Mouse (Mus musculus): Measurements from ENCODE around the gene Gfi1b. TPM values are rescaled to one million over a fixed set of nuclear protein-coding genes. Genes with fewer than 3 reads are reported as not detected.

The Gfi1b gene
- polyA plus RNA-seq, 1 experiment from 2014 or later, result 0.43 TPM

- Histone ChIP-seq H3K4me2 (ENCODE audit: low read length) (no peak overlapping the region), H3K4me1 (ENCODE audit: control insufficient read depth in 2 of 2, insufficient read depth in 2 of 2, low read length in 2 of 2) (peaks cover 14 to 15% of the 10 kb centered on the region in 2 experiments), H3K9me3 (ENCODE audit: control insufficient read depth, low read length) (no peaks in the 10 kb centered on the region), H3K27me3 (ENCODE audit: control insufficient read depth, insufficient read depth, low read length) (no peaks in the 10 kb centered on the region), H3K36me3 (ENCODE audit: control insufficient read depth, insufficient read depth, low read length) (no peaks in the 10 kb centered on the region), H3K27ac (replicated peaks in 1 of 2; ENCODE audit: control insufficient read depth in 1 of 2, insufficient read depth in 1 of 2, low read depth in 2 of 2, low read length in 2 of 2) (no peak overlapping the region), H3K4me3 (ENCODE audit: control insufficient read depth in 1 of 2, insufficient read depth in 1 of 2, low read depth in 1 of 2, low read length in 2 of 2) (no peak overlapping the region), H3K9ac (ENCODE audit: low read length) (no peak overlapping the region)
- WGBS, result 87% methylated on average over 7 of the region's 7 CpGs
- ATAC-seq (ENCODE audit: insufficient number of reproducible peaks, insufficient read depth, low FRiP score, low read depth), result no peak
Measured at GRCm38 (mm10) chr2:28596998-28597397, 24.8 kb downstream of the Gfi1b start.

DNA sequence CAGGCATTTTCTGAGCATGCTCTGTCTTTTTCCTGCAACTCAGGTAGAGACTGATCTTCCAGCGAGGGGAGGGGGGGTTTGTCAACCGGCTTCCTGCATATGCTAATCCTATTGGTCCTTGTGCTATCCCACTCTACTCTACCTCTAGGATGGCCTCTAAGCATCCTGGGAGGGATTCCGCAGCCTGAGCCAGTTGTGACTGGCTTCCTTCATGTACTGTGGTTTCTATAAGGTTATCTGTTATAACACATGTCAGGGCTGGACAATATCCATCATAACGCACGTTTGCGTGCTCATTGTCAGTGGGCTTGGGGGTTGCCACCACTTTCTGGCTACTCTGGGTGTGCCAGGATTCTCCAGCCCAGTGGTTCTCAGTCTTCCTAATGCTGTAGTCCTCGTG is 25.8 kb downstream of the Gfi1b start:
- Histone ChIP-seq H3K36me3 (ENCODE audit: control insufficient read depth, insufficient read depth, low read length) (no peaks in the 10 kb centered on the region), H3K4me3 (ENCODE audit: control insufficient read depth in 1 of 2, insufficient read depth in 1 of 2, low read depth in 1 of 2, low read length in 2 of 2) (no peak overlapping the region), H3K9ac (ENCODE audit: low read length) (no peak overlapping the region), H3K27ac (replicated peaks in 1 of 2; ENCODE audit: control insufficient read depth in 1 of 2, insufficient read depth in 1 of 2, low read depth in 2 of 2, low read length in 2 of 2) (no peak overlapping the region), H3K27me3 (ENCODE audit: control insufficient read depth, insufficient read depth, low read length) (no peaks in the 10 kb centered on the region), H3K4me1 (ENCODE audit: control insufficient read depth in 2 of 2, insufficient read depth in 2 of 2, low read length in 2 of 2) (peaks cover 9 to 10% of the 10 kb centered on the region in 2 experiments), H3K9me3 (ENCODE audit: control insufficient read depth, low read length) (no peaks in the 10 kb centered on the region), H3K4me2 (ENCODE audit: low read length) (no peak overlapping the region)
- no peak for ATAC-seq (ENCODE audit: insufficient number of reproducible peaks, insufficient read depth, low FRiP score, low read depth)
- 82% methylated on average over 5 of the region's 7 CpGs for WGBS

- no peak for ATAC-seq (ENCODE audit: insufficient number of reproducible peaks, insufficient read depth, low FRiP score, low read depth)
- H3K4me3 ChIP-seq (ENCODE audit: control insufficient read depth in 1 of 2, insufficient read depth in 1 of 2, low read depth in 1 of 2, low read length in 2 of 2), result no peak overlapping the region
- no peaks in the 10 kb centered on the region for H3K36me3 ChIP-seq (ENCODE audit: control insufficient read depth, insufficient read depth, low read length)
- peaks cover 0 to 2% of the 10 kb centered on the region in 2 experiments; a peak in 3 of 4 replicates for H3K4me1 ChIP-seq (ENCODE audit: control insufficient read depth in 2 of 2, insufficient read depth in 2 of 2, low read length in 2 of 2)
- H3K27me3 ChIP-seq (ENCODE audit: control insufficient read depth, insufficient read depth, low read length), result no peaks in the 10 kb centered on the region
- H3K4me2 ChIP-seq (ENCODE audit: low read length), result peak overlapping the region; percentile 46
- 6% methylated on average over 15 of the region's 15 CpGs for WGBS
- no peak overlapping the region for H3K27ac ChIP-seq (replicated peaks in 1 of 2; ENCODE audit: control insufficient read depth in 1 of 2, insufficient read depth in 1 of 2, low read depth in 2 of 2, low read length in 2 of 2)
- no peaks in the 10 kb centered on the region for H3K9me3 ChIP-seq (ENCODE audit: control insufficient read depth, low read length)
- no peak overlapping the region for H3K9ac ChIP-seq (ENCODE audit: low read length)
Measured at GRCm38 (mm10) chr2:28592809-28593208, 29.0 kb downstream of the Gfi1b start.

GRCm38 (mm10) chr2:28591479-28591878 is 30.3 kb downstream of the Gfi1b start:
- Histone ChIP-seq H3K9me3 (ENCODE audit: control insufficient read depth, low read length) (no peaks in the 10 kb centered on the region), H3K27ac (replicated peaks in 1 of 2; ENCODE audit: control insufficient read depth in 1 of 2, insufficient read depth in 1 of 2, low read depth in 2 of 2, low read length in 2 of 2) (no peak overlapping the region), H3K4me1 (ENCODE audit: control insufficient read depth in 2 of 2, insufficient read depth in 2 of 2, low read length in 2 of 2) (no peaks in the 10 kb centered on the region; a peak in 1 of 4 replicates), H3K4me3 (ENCODE audit: control insufficient read depth in 1 of 2, insufficient read depth in 1 of 2, low read depth in 1 of 2, low read length in 2 of 2) (no peak overlapping the region), H3K9ac (ENCODE audit: low read length) (no peak overlapping the region), H3K27me3 (ENCODE audit: control insufficient read depth, insufficient read depth, low read length) (no peaks in the 10 kb centered on the region), H3K36me3 (ENCODE audit: control insufficient read depth, insufficient read depth, low read length) (no peaks in the 10 kb centered on the region), H3K4me2 (ENCODE audit: low read length) (no peak overlapping the region)
- no peak for ATAC-seq (ENCODE audit: insufficient number of reproducible peaks, insufficient read depth, low FRiP score, low read depth)
- 68% methylated on average over 2 of the region's 2 CpGs for WGBS

DNA sequence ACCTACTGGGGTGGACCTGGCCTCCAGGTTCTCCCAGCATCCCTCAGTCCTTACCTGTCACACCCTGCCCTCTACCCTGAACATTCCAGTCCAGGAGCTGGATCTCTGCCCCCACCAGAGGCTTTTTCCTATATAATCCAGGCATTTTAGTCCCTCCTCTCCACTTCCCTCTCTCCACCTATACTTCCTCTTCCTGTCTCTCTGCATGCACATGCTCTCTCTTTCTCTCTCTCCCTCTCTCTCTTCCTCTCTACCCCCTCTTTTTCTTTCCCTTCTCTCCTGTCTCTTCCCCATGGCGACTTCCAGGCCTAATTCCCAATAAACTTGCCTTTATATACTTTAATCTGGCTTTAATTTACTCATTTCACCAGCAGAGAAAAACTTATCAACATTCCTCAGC is 33.2 kb downstream of the Gfi1b start:
- WGBS, result 38% methylated on average over 1 of the region's 1 CpGs
- no peaks in the 10 kb centered on the region for H3K27me3 ChIP-seq (ENCODE audit: control insufficient read depth, insufficient read depth, low read length)
- no peak for ATAC-seq (ENCODE audit: insufficient number of reproducible peaks, insufficient read depth, low FRiP score, low read depth)
- H3K9me3 ChIP-seq (ENCODE audit: control insufficient read depth, low read length), result no peaks in the 10 kb centered on the region
- no peak overlapping the region for H3K4me3 ChIP-seq (ENCODE audit: control insufficient read depth in 1 of 2, insufficient read depth in 1 of 2, low read depth in 1 of 2, low read length in 2 of 2)
- H3K27ac ChIP-seq (replicated peaks in 1 of 2; ENCODE audit: control insufficient read depth in 1 of 2, insufficient read depth in 1 of 2, low read depth in 2 of 2, low read length in 2 of 2), result no peak overlapping the region
- H3K4me2 ChIP-seq (ENCODE audit: low read length), result no peak overlapping the region
- no peak overlapping the region for H3K9ac ChIP-seq (ENCODE audit: low read length)
- H3K36me3 ChIP-seq (ENCODE audit: control insufficient read depth, insufficient read depth, low read length), result no peaks in the 10 kb centered on the region
- H3K4me1 ChIP-seq (ENCODE audit: control insufficient read depth in 2 of 2, insufficient read depth in 2 of 2, low read length in 2 of 2), result peaks cover 0 to 1% of the 10 kb centered on the region in 2 experiments; a peak in 2 of 4 replicates

GRCm38 (mm10) chr2:28585730-28586129 is 36.1 kb downstream of the Gfi1b start:
- H3K27me3 ChIP-seq (ENCODE audit: control insufficient read depth, insufficient read depth, low read length), result no peaks in the 10 kb centered on the region
- ATAC-seq (ENCODE audit: insufficient number of reproducible peaks, insufficient read depth, low FRiP score, low read depth), result no peak
- H3K4me3 ChIP-seq (ENCODE audit: control insufficient read depth in 1 of 2, insufficient read depth in 1 of 2, low read depth in 1 of 2, low read length in 2 of 2), result no peak overlapping the region
- H3K9me3 ChIP-seq (ENCODE audit: control insufficient read depth, low read length), result no peaks in the 10 kb centered on the region
- H3K9ac ChIP-seq (ENCODE audit: low read length), result no peak overlapping the region
- H3K36me3 ChIP-seq (ENCODE audit: control insufficient read depth, insufficient read depth, low read length), result peaks cover 3% of the 10 kb centered on the region
- H3K27ac ChIP-seq (replicated peaks in 1 of 2; ENCODE audit: control insufficient read depth in 1 of 2, insufficient read depth in 1 of 2, low read depth in 2 of 2, low read length in 2 of 2), result no peak overlapping the region
- no peak overlapping the region for H3K4me2 ChIP-seq (ENCODE audit: low read length)
- 42% methylated on average over 2 of the region's 2 CpGs for WGBS
- H3K4me1 ChIP-seq (ENCODE audit: control insufficient read depth in 2 of 2, insufficient read depth in 2 of 2, low read length in 2 of 2), result peaks cover 0 to 12% of the 10 kb centered on the region in 2 experiments; a peak in 2 of 4 replicates

GRCm38 (mm10) chr2:28585043-28585571 is 36.7 kb downstream of the Gfi1b start:
- Histone ChIP-seq H3K4me3 (ENCODE audit: control insufficient read depth in 1 of 2, insufficient read depth in 1 of 2, low read depth in 1 of 2, low read length in 2 of 2) (no peak overlapping the region), H3K4me1 (ENCODE audit: control insufficient read depth in 2 of 2, insufficient read depth in 2 of 2, low read length in 2 of 2) (peaks cover 0 to 12% of the 10 kb centered on the region in 2 experiments; a peak in 2 of 4 replicates), H3K36me3 (ENCODE audit: control insufficient read depth, insufficient read depth, low read length) (peaks cover 8% of the 10 kb centered on the region), H3K4me2 (ENCODE audit: low read length) (no peak overlapping the region), H3K27me3 (ENCODE audit: control insufficient read depth, insufficient read depth, low read length) (no peaks in the 10 kb centered on the region), H3K9me3 (ENCODE audit: control insufficient read depth, low read length) (no peaks in the 10 kb centered on the region), H3K9ac (ENCODE audit: low read length) (no peak overlapping the region), H3K27ac (replicated peaks in 1 of 2; ENCODE audit: control insufficient read depth in 1 of 2, insufficient read depth in 1 of 2, low read depth in 2 of 2, low read length in 2 of 2) (no peak overlapping the region)
- ATAC-seq (ENCODE audit: insufficient number of reproducible peaks, insufficient read depth, low FRiP score, low read depth), result no peak
- WGBS, result 18% methylated on average over 6 of the region's 6 CpGs

- peak within 1 kb of the TSS; percentile 80 to 91 for H3K27ac ChIP-seq (replicated peaks in 1 of 2; ENCODE audit: control insufficient read depth in 1 of 2, insufficient read depth in 1 of 2, low read depth in 2 of 2, low read length in 2 of 2)
Measured at GRCm38 (mm10) chr2:28583651-28584050, 38.1 kb downstream of the Gfi1b start, which contains the start of gene Gtf3c5. Gene Gtf3c5, minus strand, starts transcription at chr2:28583751.

More at GRCm38 (mm10) chr2:28583651-28584050, 38.1 kb downstream of the Gfi1b start, which contains the start of gene Gtf3c5:
- WGBS, result 69% methylated on average over 9 of the region's 9 CpGs
- peak within 1 kb of the TSS; percentile 79 for H3K4me2 ChIP-seq (ENCODE audit: low read length)
- ATAC-seq (ENCODE audit: insufficient number of reproducible peaks, insufficient read depth, low FRiP score, low read depth), result no peak
- H3K9ac ChIP-seq (ENCODE audit: low read length), result peak within 1 kb of the TSS; percentile 75
- H3K36me3 ChIP-seq (ENCODE audit: control insufficient read depth, insufficient read depth, low read length), result peaks cover 21% of the 10 kb centered on the region
- no peaks in the 10 kb centered on the region for H3K9me3 ChIP-seq (ENCODE audit: control insufficient read depth, low read length)
- H3K4me3 ChIP-seq (ENCODE audit: control insufficient read depth in 1 of 2, insufficient read depth in 1 of 2, low read depth in 1 of 2, low read length in 2 of 2), result peak within 1 kb of the TSS; percentile 79 to 94
- H3K27me3 ChIP-seq (ENCODE audit: control insufficient read depth, insufficient read depth, low read length), result no peaks in the 10 kb centered on the region
- H3K4me1 ChIP-seq (ENCODE audit: control insufficient read depth in 2 of 2, insufficient read depth in 2 of 2, low read length in 2 of 2), result peaks cover 0 to 12% of the 10 kb centered on the region in 2 experiments; a peak in 2 of 4 replicates
